Mouse (Mus musculus): ENCODE measurements around the gene Hinfp. TPM values are rescaled to one million over a fixed set of nuclear protein-coding genes. Genes with fewer than 3 reads are reported as not detected.
"Not testable (repeated sequence)": the region's sequence is repeated elsewhere in the genome, so short reads cannot be mapped to it uniquely, and the experiment has no call there.

Hinfp gene
- 10 to 100 TPM; 33.4 to 34.5 TPM for total RNA-seq (2021)
- long read RNA-seq, experiment 1, partial matches to known transcripts, result 1 of 5 reads
- long read RNA-seq, experiment 1, other reads (novel, unspliced or antisense), result 4 of 5 reads
- long read RNA-seq, experiment 2, full-length matches to known transcripts, result 7 of 13 reads
- long read RNA-seq, experiment 2, partial matches to known transcripts, result 2 of 13 reads
- long read RNA-seq, experiment 2, other reads (novel, unspliced or antisense), result 4 of 13 reads

DNA sequence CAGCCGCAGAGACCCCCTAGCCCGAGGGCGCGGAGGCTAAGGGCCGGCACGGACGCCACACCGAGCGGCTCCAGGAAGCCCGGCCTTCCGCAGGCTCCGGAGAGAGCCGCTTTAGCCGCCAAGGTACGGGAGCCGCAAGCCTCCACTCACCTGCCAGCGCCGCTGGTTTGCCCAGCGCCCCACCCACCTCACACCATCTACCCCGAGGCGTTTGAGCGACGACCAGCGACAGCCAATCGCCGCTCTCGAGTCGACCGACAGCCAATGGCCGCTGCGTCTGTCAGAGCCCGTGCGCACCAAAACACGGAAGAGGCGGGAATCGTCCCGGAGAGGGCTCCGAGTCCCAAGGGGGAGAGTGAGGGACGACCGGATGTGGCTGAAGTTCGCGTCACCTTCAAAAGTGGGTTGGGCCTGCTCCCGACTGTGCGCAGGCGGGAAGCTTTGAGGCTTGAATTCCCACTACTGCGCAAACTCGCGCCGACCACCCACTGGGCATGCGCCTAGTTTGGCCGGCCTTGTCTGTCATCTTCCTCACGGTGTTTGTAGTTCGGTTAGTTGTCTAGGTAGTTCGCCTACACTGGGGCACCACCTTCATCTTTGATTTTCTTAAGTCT, at the start of gene Hinfp:
TSS of gene Hinfp (minus strand) at position 206 of the 614 bp plus-strand sequence.
- peak; percentile 90 to 97 for DNase-seq (ENCODE audit: low spot score in 2 of 2)

DNA sequence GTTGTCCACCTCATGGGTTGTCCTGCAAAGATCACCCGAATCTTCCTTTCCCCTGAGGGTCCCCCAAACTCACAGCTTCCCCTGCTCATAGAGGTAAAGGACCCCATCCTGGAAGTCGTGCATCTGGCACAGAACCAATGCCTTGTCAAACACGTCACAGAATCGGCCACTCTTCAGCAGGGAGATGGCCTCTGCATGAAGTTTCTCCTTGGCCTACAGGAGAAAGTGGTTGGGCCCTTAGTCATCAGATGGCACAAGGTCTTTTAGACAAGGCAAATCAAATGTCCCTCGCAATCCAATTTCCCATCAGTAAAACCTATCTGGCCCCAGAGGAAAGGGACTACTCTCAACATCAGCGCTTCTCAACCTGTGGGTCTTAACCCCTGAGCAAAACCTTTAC, 47.7 kb upstream of the Hinfp start:
- no peak for DNase-seq (ENCODE audit: low spot score in 2 of 2)

DNA sequence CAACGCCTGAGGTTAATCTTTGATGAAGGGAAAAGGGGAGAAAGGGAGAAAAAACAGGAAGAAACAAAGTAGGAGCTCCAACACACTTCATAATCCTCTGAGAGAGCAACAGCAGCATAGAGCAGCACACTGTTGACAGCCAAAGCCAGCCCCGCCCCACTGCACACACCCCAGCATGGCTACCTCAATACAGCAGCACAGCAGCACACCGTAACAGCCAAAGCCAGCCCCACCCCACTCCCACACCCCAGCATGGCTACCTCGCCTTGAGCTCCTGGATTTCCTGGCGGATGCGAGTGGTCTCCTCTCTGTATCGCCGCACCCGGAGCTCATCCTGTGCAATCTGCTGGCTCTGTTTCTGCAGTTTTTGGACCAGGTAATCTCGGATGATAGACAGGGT, 46.9 kb upstream of the Hinfp start:
- DNase-seq (ENCODE audit: low spot score in 2 of 2), result no peak

DNA sequence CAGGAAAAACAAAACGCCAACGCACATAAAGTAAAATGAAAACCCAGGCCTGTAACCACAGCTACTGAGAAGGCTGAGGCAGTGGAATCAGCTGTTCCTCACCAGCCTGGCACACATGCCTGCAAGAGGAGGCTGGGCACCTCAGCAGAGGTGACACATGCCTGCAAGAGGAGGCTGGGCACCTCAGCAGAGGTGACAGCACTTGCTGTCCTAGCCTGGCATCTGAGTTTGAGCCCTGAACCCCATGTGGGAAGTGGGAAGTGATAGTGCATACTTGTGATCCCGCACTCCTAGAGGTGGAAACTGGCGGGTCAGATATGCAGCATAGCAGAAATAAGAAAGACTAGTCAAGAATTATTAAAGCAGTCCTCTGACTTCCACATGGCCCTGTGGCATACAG, 45.9 kb upstream of the Hinfp start:
- no peak for DNase-seq (ENCODE audit: low spot score in 2 of 2)

DNA sequence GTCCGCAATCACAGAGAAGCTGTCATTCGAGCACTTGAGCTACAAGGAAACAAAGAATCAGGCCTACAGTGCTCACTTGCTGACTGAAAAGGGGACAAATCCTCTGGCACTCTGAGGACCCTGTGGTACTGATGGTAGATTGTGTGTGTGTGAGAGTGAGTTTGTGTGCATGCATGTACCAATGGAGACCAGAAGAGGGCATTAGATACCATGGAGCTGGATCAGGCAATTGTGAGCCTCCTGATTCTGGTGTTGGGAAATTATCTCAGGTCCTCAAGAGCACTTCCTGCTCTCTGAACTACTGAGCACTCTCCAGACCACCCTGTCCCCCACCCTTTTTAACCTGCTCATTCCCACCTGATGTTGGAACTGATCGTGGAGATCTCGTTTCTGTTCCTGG, 43.1 kb upstream of the Hinfp start:
- no peak for DNase-seq (ENCODE audit: low spot score in 2 of 2)

DNA sequence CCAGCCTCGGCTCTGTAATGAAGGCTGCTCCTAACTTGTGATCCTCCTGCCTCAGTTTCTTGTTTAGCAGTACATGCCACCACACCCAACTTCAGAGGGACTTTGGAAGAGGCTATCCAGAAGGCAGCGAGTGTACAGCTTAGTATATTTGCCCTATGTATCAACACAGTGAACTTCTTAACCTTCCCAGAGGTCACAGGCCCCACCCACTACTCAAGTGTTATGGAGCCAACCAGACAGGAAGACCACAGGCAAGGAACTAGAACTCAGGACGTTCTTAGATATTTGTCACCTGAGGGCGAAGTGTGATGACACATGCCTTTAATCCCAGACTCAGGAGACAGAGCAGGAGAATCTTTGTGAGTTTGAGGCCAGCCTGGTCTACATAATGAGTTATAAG, 42.1 kb upstream of the Hinfp start:
- no peak for DNase-seq (ENCODE audit: low spot score in 2 of 2)

DNA sequence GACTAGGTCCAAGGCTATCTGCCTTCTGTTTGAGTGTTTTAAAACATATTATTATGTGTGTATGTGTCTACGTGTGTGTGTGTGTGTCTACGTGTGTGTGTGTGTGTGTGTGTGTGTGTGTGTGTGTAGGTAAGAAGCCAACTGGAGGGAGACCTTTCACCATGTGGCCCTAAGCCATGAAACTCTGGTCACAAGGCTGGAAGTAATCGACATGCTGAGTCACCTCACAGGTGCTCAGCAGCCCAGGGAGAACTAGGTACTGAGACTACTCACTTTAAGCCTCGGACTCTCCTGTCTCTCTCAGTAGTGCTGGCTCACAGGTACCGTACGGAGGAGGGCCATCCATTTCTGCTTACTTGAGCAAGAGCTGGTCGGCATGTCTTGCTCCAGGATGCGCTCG, 41.7 kb upstream of the Hinfp start:
- DNase-seq (ENCODE audit: low spot score in 2 of 2), result no peak

DNA sequence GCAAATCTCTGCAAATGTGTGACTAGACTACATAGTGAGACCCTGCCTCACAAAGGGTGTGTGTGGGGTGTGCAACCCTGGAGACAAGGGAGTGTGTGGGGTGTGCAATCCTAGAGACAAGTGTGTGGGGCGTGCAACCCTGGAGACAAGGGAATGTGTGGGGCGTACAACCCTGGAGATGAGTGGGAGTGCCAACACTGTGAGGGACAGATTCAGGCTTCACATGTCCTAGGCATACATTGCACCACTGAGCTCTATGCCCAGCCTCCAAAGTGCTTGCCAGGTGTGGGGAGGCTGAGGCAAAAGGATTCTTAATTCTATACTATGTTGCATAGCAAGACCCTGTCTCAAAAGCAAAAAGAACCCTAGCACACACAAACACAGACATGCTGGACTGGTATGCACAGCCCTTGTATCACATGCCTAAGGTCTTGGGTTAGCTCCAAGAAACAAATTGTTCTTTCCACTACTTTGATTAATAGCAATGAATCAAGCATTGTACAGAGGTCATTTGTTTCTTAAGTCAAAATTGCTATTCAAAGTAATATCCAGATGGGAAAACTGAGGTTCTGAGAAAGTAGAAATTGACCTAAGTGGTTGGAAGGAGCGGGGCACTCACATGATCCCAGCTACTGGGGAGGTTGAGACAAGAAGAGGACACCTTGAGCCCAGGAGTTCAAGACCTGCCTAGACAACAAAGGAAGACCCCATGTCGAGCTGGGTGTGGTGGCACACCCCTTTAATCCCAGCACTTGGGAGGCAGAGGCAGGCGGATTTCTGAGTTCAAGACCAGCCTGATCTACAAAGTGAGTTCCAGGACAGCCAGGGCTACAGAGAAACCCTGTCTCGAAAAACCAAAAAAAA, 40.3 kb upstream of the Hinfp start:
- DNase-seq (ENCODE audit: low spot score in 2 of 2), result no peak

DNA sequence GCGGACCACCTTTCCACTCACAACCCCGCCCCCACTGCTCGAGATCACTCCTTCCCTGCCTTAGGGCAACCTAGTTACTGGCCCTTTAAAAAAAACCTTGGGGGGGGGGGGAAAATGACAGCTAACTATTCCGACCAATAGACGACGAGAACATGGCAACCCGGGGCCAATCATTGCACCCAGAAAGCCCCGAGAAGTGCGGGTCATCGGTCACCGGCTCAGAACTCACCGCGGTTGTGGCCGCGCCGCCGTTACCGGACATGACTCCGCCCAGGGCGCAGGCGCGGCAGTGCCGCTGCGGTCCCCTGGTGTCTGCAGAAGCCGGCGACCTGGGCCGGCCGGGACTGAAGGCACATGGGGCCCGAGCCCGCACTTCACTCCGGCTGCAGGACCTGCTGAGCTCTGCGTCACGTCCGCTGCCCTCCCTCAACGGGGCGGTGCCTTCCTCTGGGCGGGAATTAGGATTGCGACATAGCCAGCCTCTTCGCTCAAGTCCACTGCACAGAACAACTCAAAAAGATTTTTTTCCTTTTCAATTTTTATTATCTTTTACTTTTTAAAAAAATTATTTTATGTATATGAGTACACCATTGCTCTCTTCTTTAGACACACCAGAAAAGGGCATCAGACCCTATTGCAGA, 38.4 kb upstream of the Hinfp start, which contains the start of gene Hmbs:
TSS of gene Hmbs (minus strand) at position 448 of the 641 bp plus-strand sequence.
- peak; percentile 71 to 86 for DNase-seq (ENCODE audit: low spot score in 2 of 2)

DNA sequence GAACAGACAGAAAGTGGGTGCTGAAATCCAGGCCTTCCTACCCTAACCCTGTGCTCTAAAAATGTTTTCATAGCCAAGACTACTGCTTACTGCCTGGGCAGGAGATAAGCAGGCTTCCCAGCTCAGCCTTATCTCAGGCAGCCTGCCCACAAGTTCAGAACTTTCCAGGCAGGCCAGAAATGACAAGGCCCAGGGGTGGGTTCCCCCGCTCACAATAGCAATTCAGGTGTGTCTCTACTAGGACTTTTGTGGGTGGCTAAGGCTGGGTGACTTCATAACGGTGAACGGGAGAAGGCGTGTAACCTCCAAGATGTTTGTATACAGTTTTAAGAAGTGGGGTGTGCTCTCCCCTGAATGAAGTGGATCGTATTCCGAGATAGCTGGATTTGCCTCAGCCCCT, 37.8 kb upstream of the Hinfp start:
- no peak for DNase-seq (ENCODE audit: low spot score in 2 of 2)

DNA sequence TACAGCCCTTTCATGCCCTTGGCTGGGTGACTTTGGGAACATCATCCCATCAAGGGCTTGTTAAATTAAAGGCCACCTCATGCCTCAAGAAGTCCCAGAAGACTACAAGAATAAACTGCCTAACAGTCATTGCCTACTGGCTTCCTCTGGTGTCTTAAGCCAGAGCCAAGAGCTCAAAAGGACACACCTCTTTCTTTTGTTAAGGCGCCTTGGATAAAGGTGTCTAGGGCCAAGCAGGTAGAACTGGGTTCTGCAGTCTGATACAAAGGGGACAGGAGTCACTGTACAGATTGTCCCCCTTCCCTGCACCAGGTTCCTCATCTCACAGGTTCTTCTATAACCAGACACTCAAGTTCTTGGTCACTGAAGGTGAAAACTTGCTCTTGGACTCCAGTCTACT, 37.1 kb upstream of the Hinfp start:
- DNase-seq (ENCODE audit: low spot score in 2 of 2), result no peak

DNA sequence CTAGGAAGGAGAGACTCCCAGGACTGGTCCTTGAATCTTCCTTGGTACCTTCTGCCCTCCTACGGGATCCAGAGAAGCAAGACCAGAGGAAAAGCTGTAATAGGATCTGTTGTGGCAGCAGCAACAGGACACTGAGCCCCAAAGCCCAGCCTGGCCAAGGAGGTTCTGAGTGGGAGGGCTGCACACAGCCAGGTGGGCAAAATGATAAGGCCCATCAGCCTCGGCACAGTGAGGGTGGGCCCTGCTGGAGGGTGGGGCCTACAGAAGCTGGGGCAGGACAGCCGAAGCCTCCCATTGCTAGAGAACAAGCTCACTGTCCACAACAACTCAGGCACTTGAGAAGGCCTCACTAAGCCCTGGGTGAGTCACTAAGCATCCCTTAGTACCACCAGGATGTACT, 36.7 kb upstream of the Hinfp start:
- no peak for DNase-seq (ENCODE audit: low spot score in 2 of 2)

DNA sequence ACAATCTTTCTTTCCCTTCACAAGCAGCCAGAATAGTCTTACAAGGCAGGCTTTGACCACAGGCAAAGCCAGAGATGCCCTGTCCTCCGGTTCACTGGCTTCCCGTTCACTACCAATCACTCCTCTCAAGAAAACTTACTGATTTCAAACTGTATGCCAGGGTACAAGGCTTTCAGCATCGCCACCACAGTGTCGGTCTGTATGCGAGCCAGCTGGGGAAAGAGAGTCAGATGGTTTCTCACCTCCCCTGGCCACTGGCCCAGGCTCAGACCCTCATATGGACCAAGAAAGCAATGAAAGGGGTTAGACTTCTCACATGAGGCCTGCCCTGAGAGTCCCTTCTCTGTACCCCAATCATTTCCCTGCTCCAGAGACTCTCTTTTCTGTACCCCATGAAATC, 36.0 kb upstream of the Hinfp start:
- DNase-seq (ENCODE audit: low spot score in 2 of 2), result no peak

DNA sequence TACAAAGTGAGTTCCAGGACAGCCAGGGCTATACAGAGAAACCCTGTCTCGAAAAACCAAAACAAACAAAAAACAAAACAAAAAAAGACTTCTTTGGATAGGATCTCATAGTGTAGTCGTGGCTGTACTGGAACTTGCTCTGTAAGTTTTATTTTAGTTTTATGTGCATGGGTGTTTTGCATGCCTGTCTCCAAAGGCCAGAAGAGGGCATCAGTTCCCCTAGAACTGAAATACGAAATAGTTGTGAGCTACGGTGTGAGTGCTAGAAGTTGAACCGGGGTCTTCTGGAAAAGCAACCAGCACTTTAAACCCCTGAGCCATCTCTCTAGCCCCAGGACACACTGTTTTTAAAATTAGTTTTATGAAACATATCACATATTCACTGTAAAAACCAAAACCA, 33.1 kb upstream of the Hinfp start:
- no peak for DNase-seq (ENCODE audit: low spot score in 2 of 2)

DNA sequence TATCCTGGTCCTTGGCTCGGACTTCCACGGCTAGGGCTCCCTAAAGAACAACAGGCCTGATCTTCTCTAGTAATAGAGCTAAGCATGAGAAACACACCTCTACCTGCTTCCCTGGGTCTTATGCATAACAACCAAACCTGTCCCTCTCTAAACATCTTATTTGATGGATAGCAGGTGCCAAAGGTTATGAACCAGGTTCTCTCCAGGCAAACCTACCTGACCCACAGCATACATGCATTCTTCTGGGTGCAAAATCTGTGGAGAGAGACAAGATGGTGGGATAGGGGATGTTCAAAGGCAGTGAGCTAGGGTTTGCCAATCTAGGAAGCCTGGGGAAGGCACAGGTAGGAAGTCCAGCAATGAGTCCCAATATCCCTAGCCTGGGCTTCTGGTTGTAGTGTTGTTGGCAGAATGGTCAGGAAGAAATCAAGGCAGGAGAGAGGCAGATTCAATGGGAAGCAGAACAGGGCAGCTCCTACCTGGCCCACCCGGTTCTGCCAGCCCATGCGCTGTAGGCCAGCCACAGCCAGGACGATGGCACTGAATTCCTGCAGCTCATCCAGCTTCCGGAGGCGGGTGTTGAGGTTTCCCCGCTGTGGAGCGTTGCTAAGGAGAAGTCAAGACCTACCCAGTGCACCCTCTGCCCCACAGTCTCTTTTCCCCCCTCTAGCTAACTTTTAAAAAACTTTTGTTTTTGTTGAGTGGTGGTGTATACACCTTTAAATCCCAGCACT, 32.1 kb upstream of the Hinfp start:
- DNase-seq (ENCODE audit: low spot score in 2 of 2), result no peak

DNA sequence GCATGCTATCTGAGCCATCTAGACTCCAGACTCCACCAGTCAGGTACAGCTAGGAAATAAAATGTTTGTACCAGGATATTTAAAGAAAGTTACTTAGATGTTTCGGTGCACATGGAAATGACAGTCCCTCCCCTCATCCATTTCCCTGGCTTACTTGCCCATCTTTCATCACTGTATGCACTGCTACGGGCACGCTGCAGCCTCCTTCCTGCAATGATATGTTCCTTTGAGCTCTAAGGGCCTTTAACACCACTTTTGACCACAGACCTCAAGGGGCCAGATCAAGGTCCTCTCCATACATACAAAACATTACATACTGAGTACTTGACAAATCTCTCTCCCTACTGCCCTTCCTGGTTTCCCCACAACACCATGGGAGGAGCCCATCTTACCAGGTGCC, 31.5 kb upstream of the Hinfp start:
- no peak for DNase-seq (ENCODE audit: low spot score in 2 of 2)

DNA sequence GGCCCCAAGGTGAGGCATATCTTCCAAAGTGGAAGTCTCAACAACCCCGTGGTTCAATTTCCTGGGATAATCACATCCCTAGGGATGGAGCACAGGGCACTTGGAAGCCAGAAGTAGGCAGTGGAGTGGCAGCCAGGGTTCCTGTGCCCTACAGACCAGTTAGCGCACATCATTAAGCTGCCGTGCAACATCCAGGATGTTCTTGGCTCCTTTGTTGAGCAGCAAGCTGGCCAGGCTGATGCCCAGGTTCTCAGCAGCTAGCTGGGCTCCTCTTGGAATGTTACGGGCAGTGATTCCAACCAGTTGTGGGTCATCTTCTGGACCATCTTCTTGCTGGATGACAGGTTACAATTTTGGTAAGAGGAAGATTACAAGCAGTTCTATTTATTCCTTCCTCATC, 31.0 kb upstream of the Hinfp start:
- not testable (repeated sequence) for DNase-seq (ENCODE audit: low spot score in 2 of 2)

DNA sequence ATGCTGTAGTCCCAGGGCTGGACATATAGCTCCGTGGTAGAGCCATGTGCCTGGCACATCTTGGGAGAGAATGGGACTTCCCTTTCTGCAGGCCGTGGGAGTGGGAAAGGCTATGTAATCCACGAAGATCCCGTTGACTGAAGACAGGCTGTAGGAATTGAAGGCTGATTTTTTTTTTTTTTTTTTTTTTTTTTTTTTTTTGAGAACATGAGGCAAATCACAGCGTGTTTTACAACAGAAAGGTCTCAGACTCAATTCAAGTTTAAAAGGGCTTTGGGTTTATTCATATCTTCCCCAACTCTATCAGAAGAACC, 30.6 kb upstream of the Hinfp start:
- no peak for DNase-seq (ENCODE audit: low spot score in 2 of 2)

DNA sequence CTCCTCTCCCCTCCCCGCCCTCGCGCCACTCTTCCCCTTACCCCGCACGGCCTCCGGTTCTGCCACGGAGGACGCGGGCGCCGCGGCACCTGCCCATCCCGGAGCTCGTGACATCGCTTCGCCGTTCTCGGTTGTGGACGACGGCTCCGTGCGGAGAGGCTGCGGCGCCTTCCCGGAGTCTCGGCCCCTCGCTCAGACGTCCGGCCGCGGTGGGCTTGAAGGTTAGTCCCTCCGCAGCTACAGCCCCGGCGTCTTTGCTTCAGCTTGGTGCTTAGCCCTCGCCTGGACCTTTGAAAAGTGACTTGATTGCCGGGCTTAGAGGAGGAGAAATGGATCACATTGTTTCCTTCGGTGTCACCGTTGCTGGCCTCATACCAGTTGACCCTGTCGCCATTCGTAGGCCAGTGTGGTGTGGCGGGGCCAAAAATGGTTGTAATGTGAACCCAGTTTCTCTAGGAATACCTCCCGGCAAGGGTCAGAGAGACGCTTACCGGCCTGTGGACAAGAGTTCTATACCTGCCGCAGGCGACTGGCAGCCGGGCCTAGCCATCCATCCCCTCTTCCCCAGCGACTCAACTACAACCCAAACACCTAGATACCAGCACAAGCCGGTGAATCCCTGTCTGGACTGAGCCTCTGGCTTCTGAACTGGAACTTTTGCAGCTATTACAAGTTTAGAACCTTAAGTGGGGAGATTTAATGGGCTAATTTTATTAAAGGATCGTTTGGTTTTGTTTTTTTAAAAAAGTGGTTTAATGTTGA, 30.0 kb upstream of the Hinfp start:
- no peak for DNase-seq (ENCODE audit: low spot score in 2 of 2)

All from adrenal gland, postnatal 4 days (tissue).